Mouse (Mus musculus): Measurements from ENCODE around the gene Scyl2.

DNA sequence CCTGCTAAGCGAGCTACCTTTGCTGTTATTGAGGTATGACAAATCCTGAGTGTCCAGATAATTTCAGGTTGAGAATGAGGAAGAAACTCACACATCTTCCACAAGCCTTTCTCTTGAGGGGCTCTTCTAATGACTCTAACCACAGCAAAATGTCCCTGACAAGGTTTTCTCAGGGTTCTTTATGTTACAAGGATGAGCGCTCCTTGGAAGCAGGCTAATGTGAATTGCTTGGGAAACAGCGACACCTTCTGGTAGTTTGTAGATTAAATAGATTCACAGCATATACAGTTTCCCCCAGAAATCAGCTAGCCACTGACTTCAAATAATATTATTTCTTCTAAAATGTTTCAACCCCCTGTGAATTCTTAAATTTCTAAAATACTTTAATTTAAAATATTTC is 56.0 kb downstream of the Scyl2 start:
- TF ChIP-seq CTCF (conservative IDR thresholded peaks at IDR 0.05; ENCODE audit: low read length) (peak; percentile 55), POU5F1 (IDR thresholded peaks at IDR 0.05; ENCODE audit: borderline replicate concordance, low read length) (no peak), NANOG (IDR thresholded peaks at IDR 0.05; ENCODE audit: borderline replicate concordance, low read length) (no peak)

Measured in E14TG2a.4 (cell line).